Mouse (Mus musculus): ENCODE measurements at regions not wholly inside any gene's neighbourhood (a gene's known extent, or its start where the extent isn't known, plus 50 kb on each side); places are given as distances from the start of the nearest gene placed in this dataset.
"Not testable (repeated sequence)": the region's sequence is repeated elsewhere in the genome, so short reads cannot be mapped to it uniquely, and the experiment has no call there.

DNA sequence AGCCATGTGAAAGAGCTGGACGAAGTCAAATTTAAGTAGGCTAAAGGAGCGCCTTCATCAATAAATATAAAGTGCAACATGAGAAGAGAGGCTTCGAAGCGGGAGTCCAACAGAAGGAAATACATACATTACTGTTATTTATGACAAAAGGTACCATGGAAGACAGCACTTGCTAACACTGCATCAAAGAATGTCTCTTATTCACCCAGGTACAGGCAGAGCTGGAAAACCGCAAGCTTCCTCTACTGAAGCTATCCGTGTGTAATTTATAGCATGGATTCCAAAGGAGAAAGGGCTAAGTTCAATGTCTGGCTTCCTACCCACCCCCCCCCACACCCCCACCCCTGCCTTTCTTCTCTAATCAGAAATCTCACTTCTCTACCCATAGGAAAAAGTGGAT is 166.7 kb upstream of the Gm21293 start:
- Histone ChIP-seq H3K36me3 (no peaks in the 10 kb centered on the region), H3K27ac (no peak overlapping the region), H3K4me1 (no peaks in the 10 kb centered on the region), H3K9me3 (replicated peaks) (no peaks in the 10 kb centered on the region), H3K4me3 (no peak overlapping the region), H3K27me3 (no peaks in the 10 kb centered on the region), H3K9ac (no peak overlapping the region), H3K4me2 (replicated peaks) (no peak overlapping the region)
- ATAC-seq (ENCODE audit: low FRiP score) = no peak
- WGBS = 84% methylated on average over 6 of the region's 6 CpGs

DNA sequence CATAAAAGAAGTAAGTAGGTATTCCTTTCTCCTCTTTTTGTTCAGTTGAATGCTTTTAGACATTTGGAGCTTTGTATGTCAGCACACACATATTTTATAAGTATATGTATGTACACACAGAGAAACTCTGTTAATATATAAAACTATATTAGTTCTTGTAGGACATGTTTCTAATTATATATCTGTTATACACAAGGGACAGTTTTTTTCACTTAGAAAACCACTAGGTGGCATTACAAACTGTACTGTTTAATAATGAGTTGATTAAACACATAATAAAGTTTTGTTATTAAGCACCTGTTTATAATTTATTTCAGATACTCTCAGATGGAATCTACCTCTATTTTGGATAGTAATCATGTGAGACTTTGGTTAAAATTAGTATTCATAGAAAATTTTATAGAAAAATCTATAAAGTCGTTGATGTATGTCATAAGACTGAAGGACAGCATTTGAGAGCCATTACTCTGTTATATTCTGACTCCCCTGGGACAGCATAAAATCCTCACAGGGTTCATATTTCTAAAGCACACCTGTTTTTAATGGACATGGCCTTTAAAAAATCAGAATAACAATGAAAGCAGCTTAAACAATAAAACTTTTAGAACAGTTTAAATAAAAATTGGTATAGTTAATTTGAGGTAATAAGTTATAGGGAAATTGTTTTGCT is 158.4 kb upstream of the Gm21293 start:
- Histone ChIP-seq H3K36me3 (no peaks in the 10 kb centered on the region), H3K4me1 (no peaks in the 10 kb centered on the region), H3K27ac (no peak overlapping the region), H3K27me3 (no peaks in the 10 kb centered on the region), H3K4me2 (replicated peaks) (no peak overlapping the region), H3K4me3 (no peak overlapping the region), H3K9ac (no peak overlapping the region), H3K9me3 (replicated peaks) (no peaks in the 10 kb centered on the region)
- ATAC-seq (ENCODE audit: low FRiP score) = no peak
- 63% methylated on average over 1 of the region's 1 CpGs for WGBS

GRCm38 (mm10) chr10:104019540-104019939 is 123.2 kb upstream of the Gm21293 start:
- Histone ChIP-seq H3K27me3 (no peaks in the 10 kb centered on the region), H3K4me2 (replicated peaks) (no peak overlapping the region), H3K9me3 (replicated peaks) (no peaks in the 10 kb centered on the region), H3K27ac (no peak overlapping the region), H3K4me3 (no peak overlapping the region), H3K9ac (no peak overlapping the region), H3K36me3 (no peaks in the 10 kb centered on the region), H3K4me1 (no peaks in the 10 kb centered on the region)
- ATAC-seq (ENCODE audit: low FRiP score) = no peak

GRCm38 (mm10) chr10:104021593-104021992 is 121.2 kb upstream of the Gm21293 start:
- H3K9me3 ChIP-seq (replicated peaks) = no peaks in the 10 kb centered on the region
- H3K27me3 ChIP-seq = no peaks in the 10 kb centered on the region
- H3K36me3 ChIP-seq = no peaks in the 10 kb centered on the region
- H3K4me3 ChIP-seq = no peak overlapping the region
- H3K9ac ChIP-seq = no peak overlapping the region
- no peak overlapping the region for H3K27ac ChIP-seq
- no peaks in the 10 kb centered on the region for H3K4me1 ChIP-seq
- no peak for ATAC-seq (ENCODE audit: low FRiP score)
- no peak overlapping the region for H3K4me2 ChIP-seq (replicated peaks)

GRCm38 (mm10) chr10:104028162-104028561 is 114.6 kb upstream of the Gm21293 start:
- Histone ChIP-seq H3K4me2 (replicated peaks) (no peak overlapping the region), H3K9me3 (replicated peaks) (no peaks in the 10 kb centered on the region), H3K27me3 (no peaks in the 10 kb centered on the region), H3K4me1 (no peaks in the 10 kb centered on the region), H3K36me3 (no peaks in the 10 kb centered on the region), H3K4me3 (no peak overlapping the region), H3K27ac (no peak overlapping the region), H3K9ac (no peak overlapping the region)
- WGBS = 50% methylated on average over 1 of the region's 1 CpGs
- no peak for ATAC-seq (ENCODE audit: low FRiP score)

DNA sequence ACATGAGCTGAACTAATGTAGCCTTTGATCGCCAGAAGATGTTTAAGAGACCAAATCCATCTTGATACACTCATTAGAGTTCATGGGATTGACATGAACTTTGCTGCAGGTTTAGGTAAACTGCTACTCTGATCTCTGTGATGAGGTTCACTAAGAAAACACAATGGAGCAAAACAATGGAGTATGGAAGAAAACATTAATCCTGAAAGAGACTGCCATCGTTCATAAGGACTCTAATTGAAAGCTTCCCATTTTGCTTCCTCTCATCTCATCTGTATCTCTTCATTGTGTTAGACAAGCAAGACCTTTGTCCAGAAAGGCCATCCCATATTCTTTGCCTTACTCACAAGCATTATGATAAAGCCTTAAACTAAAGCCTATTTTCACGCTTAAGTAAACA is 110.0 kb upstream of the Gm21293 start:
- 69% methylated on average over 3 of the region's 3 CpGs for WGBS
- H3K4me3 ChIP-seq = no peak overlapping the region
- no peaks in the 10 kb centered on the region for H3K36me3 ChIP-seq
- H3K9ac ChIP-seq = no peak overlapping the region
- H3K4me1 ChIP-seq = no peaks in the 10 kb centered on the region
- no peak overlapping the region for H3K27ac ChIP-seq
- H3K9me3 ChIP-seq (replicated peaks) = no peaks in the 10 kb centered on the region
- no peak overlapping the region for H3K4me2 ChIP-seq (replicated peaks)
- H3K27me3 ChIP-seq = no peaks in the 10 kb centered on the region
- ATAC-seq (ENCODE audit: low FRiP score) = no peak

- not testable (repeated sequence) for H3K4me1 ChIP-seq; H3K27me3 ChIP-seq; H3K9ac ChIP-seq; H3K27ac ChIP-seq; H3K4me3 ChIP-seq; ATAC-seq (ENCODE audit: low FRiP score); H3K9me3 ChIP-seq (replicated peaks); H3K4me2 ChIP-seq (replicated peaks); H3K36me3 ChIP-seq
- 88% methylated on average over 2 of the region's 2 CpGs for WGBS
Observed at GRCm38 (mm10) chr10:104041729-104042386, 100.9 kb upstream of the Gm21293 start.

GRCm38 (mm10) chr10:104042387-104042775 is 100.4 kb upstream of the Gm21293 start:
- H3K27me3 ChIP-seq = no peaks in the 10 kb centered on the region
- H3K4me1 ChIP-seq = no peaks in the 10 kb centered on the region
- ATAC-seq (ENCODE audit: low FRiP score) = no peak
- H3K4me2 ChIP-seq (replicated peaks) = no peak overlapping the region
- no peak overlapping the region for H3K4me3 ChIP-seq
- no peak overlapping the region for H3K9ac ChIP-seq
- H3K9me3 ChIP-seq (replicated peaks) = no peaks in the 10 kb centered on the region
- WGBS = 81% methylated on average over 1 of the region's 1 CpGs
- H3K27ac ChIP-seq = no peak overlapping the region
- H3K36me3 ChIP-seq = no peaks in the 10 kb centered on the region

GRCm38 (mm10) chr10:104043569-104043968 is 99.2 kb upstream of the Gm21293 start:
- H3K9me3 ChIP-seq (replicated peaks) = no peaks in the 10 kb centered on the region
- no peaks in the 10 kb centered on the region for H3K27me3 ChIP-seq
- no peak overlapping the region for H3K27ac ChIP-seq
- no peak overlapping the region for H3K4me2 ChIP-seq (replicated peaks)
- H3K4me1 ChIP-seq = no peaks in the 10 kb centered on the region
- H3K9ac ChIP-seq = no peak overlapping the region
- no peaks in the 10 kb centered on the region for H3K36me3 ChIP-seq
- 92% methylated on average over 1 of the region's 1 CpGs for WGBS
- ATAC-seq (ENCODE audit: low FRiP score) = no peak
- H3K4me3 ChIP-seq = no peak overlapping the region

Data from hindbrain, embryonic 12.5 days (tissue).